Mouse (Mus musculus): ENCODE results near the gene Snx19.

- TF ChIP-seq CTCF (IDR thresholded peaks at IDR 0.05; ENCODE audit: control insufficient read depth, insufficient read depth, insufficient replicate concordance, low read depth, low read length) (no peak), POLR2A (IDR thresholded peaks at IDR 0.05; ENCODE audit: control insufficient read depth, low read depth, low read length) (no peak)
These were observed 29.3 kb downstream of the Snx19 start for GRCm38 (mm10) chr9:30456250-30456649.

Data from testis, adult 2 months (tissue).